Comparison of ENCODE assay signal across 21 mouse cellular contexts in genomic region chr8:115302484-115302883, GRCm38 (mm10).
DNase-seq lines count a peak whose midpoint lies in the region; ATAC-seq and TF ChIP-seq lines count a peak whose summit lies in the region.
"Had no signal": no experiment of that assay in that cellular context is flagged by ENCODE, and none has a peak within 500 bp of the region (broad histone marks: within the 10 kb centered on the region; RNA-seq: fewer than 3 reads in every experiment).

No protein-coding gene starts in this region.

- no peak for TF ChIP-seq CTCF in heart, adult 2 months (IDR thresholded peaks at IDR 0.05)
- TF ChIP-seq CTCF in intestine, postnatal 0 days (IDR thresholded peaks at IDR 0.05; ENCODE audit: low read depth), result no peak

- peak; percentile 55 for DNase-seq in heart, adult 11 months
- DNase-seq in heart, adult 2 months, result no peak
- no peak for DNase-seq in midbrain, embryonic 10.5 days (ENCODE audit: low spot score)
- DNase-seq in midbrain, embryonic 14.5 days, result peak; percentile 43
- no peak for DNase-seq in B cell, adult 2 months
- DNase-seq: adrenal gland, postnatal 10 days; cerebellum, adult 11-12 months; gastrocnemius, adult 2 months; heart, postnatal 14 days; liver, embryonic 13.5 days; lung, embryonic 14.5 days; lung, postnatal 36 days; right cerebral cortex, postnatal 4 days had no signal

- H3K4me3 ChIP-seq in heart, adult 2 months, result no peak overlapping the region
- no peak overlapping the region for H3K4me3 ChIP-seq in midbrain, embryonic 10.5 days
- no peak overlapping the region for H3K4me3 ChIP-seq in midbrain, embryonic 16.5 days (ENCODE audit: low read depth, low read length)
- no peak overlapping the region for H3K4me3 ChIP-seq in midbrain, embryonic 14.5 days (replicated peaks; ENCODE audit: low read depth, low read length)
- no peak overlapping the region for H3K4me3 ChIP-seq in intestine, postnatal 0 days (ENCODE audit: low read depth, low read length)
- H3K4me3 ChIP-seq: embryonic facial prominence, embryonic 10.5 days; forebrain, embryonic 15.5 days; gastrocnemius, adult 2 months; heart, embryonic 12.5 days; hindbrain, embryonic 15.5 days; left cerebral cortex, adult 2 months; liver, embryonic 13.5 days had no signal

- no peak for TF ChIP-seq EP300 in heart, adult 2 months (IDR thresholded peaks at IDR 0.05; ENCODE audit: insufficient read depth, low read depth, low read length)

- no peak overlapping the region for H3K4me2 ChIP-seq in midbrain, embryonic 16.5 days (ENCODE audit: low read length)
- H3K4me2 ChIP-seq in midbrain, embryonic 14.5 days (ENCODE audit: low read length), result no peak overlapping the region
- H3K4me2 ChIP-seq in intestine, postnatal 0 days (replicated peaks; ENCODE audit: low read depth), result no peak overlapping the region
- H3K4me2 ChIP-seq: forebrain, embryonic 15.5 days; heart, embryonic 12.5 days; hindbrain, embryonic 15.5 days; liver, embryonic 13.5 days; lung, embryonic 14.5 days had no signal

- H3K4me1 ChIP-seq in heart, adult 2 months (ENCODE audit: control insufficient read depth, insufficient read depth, low read length), result no peaks in the 10 kb centered on the region
- H3K4me1 ChIP-seq in midbrain, embryonic 10.5 days, result peaks cover 20% of the 10 kb centered on the region
- H3K4me1 ChIP-seq in midbrain, embryonic 16.5 days (ENCODE audit: control insufficient read depth, insufficient read depth, low read length), result no peaks in the 10 kb centered on the region
- peaks cover 3% of the 10 kb centered on the region; the same call in 1 of the 2 replicates for H3K4me1 ChIP-seq in midbrain, embryonic 14.5 days (ENCODE audit: control insufficient read depth, insufficient read depth, low read length)
- H3K4me1 ChIP-seq in intestine, postnatal 0 days (replicated peaks; ENCODE audit: control insufficient read depth, insufficient read depth, low read length), result no peaks in the 10 kb centered on the region
- H3K4me1 ChIP-seq: liver, embryonic 13.5 days had no signal

- H3K9me3 ChIP-seq in midbrain, embryonic 10.5 days (replicated peaks), result no peaks in the 10 kb centered on the region
- H3K9me3 ChIP-seq in midbrain, embryonic 16.5 days (replicated peaks; ENCODE audit: control insufficient read depth, low read length, poor library complexity, severe bottlenecking), result no peaks in the 10 kb centered on the region
- H3K9me3 ChIP-seq in midbrain, embryonic 14.5 days (ENCODE audit: control insufficient read depth, low read length), result no peaks in the 10 kb centered on the region
- no peaks in the 10 kb centered on the region for H3K9me3 ChIP-seq in intestine, postnatal 0 days (ENCODE audit: control insufficient read depth)
- H3K9me3 ChIP-seq: embryonic facial prominence, embryonic 10.5 days; forebrain, embryonic 15.5 days; heart, embryonic 12.5 days; hindbrain, embryonic 15.5 days; liver, embryonic 13.5 days had no signal

- no peak overlapping the region for H3K27ac ChIP-seq in heart, adult 2 months
- H3K27ac ChIP-seq in midbrain, embryonic 10.5 days (replicated peaks), result 0 out of 2 replicates have a peak overlapping the region, but pooled peaks have one; percentile 35
- H3K27ac ChIP-seq in midbrain, embryonic 16.5 days (ENCODE audit: low read length), result no peak overlapping the region
- no peak overlapping the region for H3K27ac ChIP-seq in midbrain, embryonic 14.5 days (replicated peaks; ENCODE audit: low read depth, low read length)
- H3K27ac ChIP-seq in intestine, postnatal 0 days (ENCODE audit: low read depth, low read length), result no peak overlapping the region
- H3K27ac ChIP-seq: embryonic facial prominence, embryonic 10.5 days; forebrain, embryonic 15.5 days; gastrocnemius, adult 2 months; hindbrain, embryonic 15.5 days; left cerebral cortex, adult 2 months; liver, embryonic 13.5 days had no signal

- no peak overlapping the region for H3K9ac ChIP-seq in heart, adult 2 months (ENCODE audit: low read depth, low read length)
- H3K9ac ChIP-seq in midbrain, embryonic 16.5 days (ENCODE audit: low read depth, low read length), result no peak overlapping the region
- H3K9ac ChIP-seq in midbrain, embryonic 14.5 days (replicated peaks; ENCODE audit: low read length), result no peak overlapping the region
- no peak overlapping the region for H3K9ac ChIP-seq in intestine, postnatal 0 days (ENCODE audit: low read depth, low read length)
- H3K9ac ChIP-seq: forebrain, embryonic 15.5 days; heart, embryonic 12.5 days; hindbrain, embryonic 15.5 days; liver, embryonic 13.5 days; lung, embryonic 14.5 days had no signal

- no peaks in the 10 kb centered on the region for H3K36me3 ChIP-seq in heart, adult 2 months (ENCODE audit: control insufficient read depth, insufficient read depth, low read length)
- no peaks in the 10 kb centered on the region for H3K36me3 ChIP-seq in midbrain, embryonic 10.5 days
- no peaks in the 10 kb centered on the region for H3K36me3 ChIP-seq in midbrain, embryonic 16.5 days (ENCODE audit: control insufficient read depth, insufficient read depth, low read length)
- no peaks in the 10 kb centered on the region for H3K36me3 ChIP-seq in midbrain, embryonic 14.5 days (ENCODE audit: control insufficient read depth, insufficient read depth, low read length)
- no peaks in the 10 kb centered on the region for H3K36me3 ChIP-seq in intestine, postnatal 0 days (ENCODE audit: control insufficient read depth, insufficient read depth)
- H3K36me3 ChIP-seq: embryonic facial prominence, embryonic 10.5 days; forebrain, embryonic 15.5 days; heart, embryonic 12.5 days; hindbrain, embryonic 15.5 days; liver, embryonic 13.5 days had no signal

- TF ChIP-seq POLR2A in heart, adult 2 months (IDR thresholded peaks at IDR 0.05; ENCODE audit: insufficient read depth, low read depth, low read length), result no peak

- intact Hi-C loops in heart, adult 2 months (cut with DNase I), result no loop called here

- H3K79me2 ChIP-seq in heart, adult 2 months (replicated peaks; ENCODE audit: control insufficient read depth, insufficient read depth, low read length), result no peaks in the 10 kb centered on the region

- WGBS in heart, adult 2 months, result 71% methylated on average over 7 of the region's 7 CpGs
- WGBS in midbrain, embryonic 10.5 days, result 58% methylated on average over 7 of the region's 7 CpGs
- 26% methylated on average over 7 of the region's 7 CpGs for WGBS in midbrain, embryonic 16.5 days
- WGBS in midbrain, embryonic 14.5 days, result 20% methylated on average over 7 of the region's 7 CpGs
- 49% methylated on average over 7 of the region's 7 CpGs for WGBS in intestine, postnatal 0 days

- no peaks in the 10 kb centered on the region for H3K27me3 ChIP-seq in heart, adult 2 months (ENCODE audit: control insufficient read depth, insufficient read depth, low read length)
- no peaks in the 10 kb centered on the region for H3K27me3 ChIP-seq in midbrain, embryonic 10.5 days (ENCODE audit: low read depth, poor library complexity, severe bottlenecking)
- H3K27me3 ChIP-seq in midbrain, embryonic 16.5 days (ENCODE audit: control insufficient read depth, insufficient read depth, low read depth, low read length), result no peaks in the 10 kb centered on the region
- H3K27me3 ChIP-seq in midbrain, embryonic 14.5 days (ENCODE audit: control insufficient read depth, insufficient read depth, low read length), result no peaks in the 10 kb centered on the region
- H3K27me3 ChIP-seq in intestine, postnatal 0 days (replicated peaks; ENCODE audit: control insufficient read depth, insufficient read depth, low read length), result no peaks in the 10 kb centered on the region
- H3K27me3 ChIP-seq: forebrain, embryonic 15.5 days; heart, embryonic 12.5 days; liver, embryonic 13.5 days had no signal

- ATAC-seq in midbrain, embryonic 16.5 days, result no peak
- no peak for ATAC-seq in midbrain, embryonic 14.5 days (ENCODE audit: low FRiP score, low TSS enrichment)
- ATAC-seq in intestine, postnatal 0 days, result no peak
- ATAC-seq: forebrain, embryonic 15.5 days; intestine, embryonic 16.5 days had no signal

Comparison
In these comparisons a context has a peak if more than half of its experiments do, and no peak if none do; other contexts are left out.
1. DNase-seq: peak in heart, adult 11 months (single experiment) and midbrain, embryonic 14.5 days (single experiment); none in heart, adult 2 months (0 of 2), midbrain, embryonic 10.5 days (single experiment) and B cell, adult 2 months (0 of 2).